Mouse (Mus musculus) E14TG2a.4 (cell line): ENCODE results near the gene Pdia3.

ENCODE experiments used
- H3K27me3 ChIP-seq: 2 replicates; pipeline ENCODE4 v1.6.1; 2014; ENCODE audit warnings: low read length, control low read depth; ENCODE audit not compliant: insufficient read depth
- H3K36me3 ChIP-seq: 2 replicates; pipeline ENCODE4 v1.6.1; 2014; ENCODE audit warnings: low read length, control low read depth; ENCODE audit not compliant: insufficient read depth
- H3K4me1 ChIP-seq: replicated peaks from 2 replicates; pipeline ENCODE4 v1.6.1; 2014; ENCODE audit warnings: low read depth, low read length, control low read depth
- H3K4me3 ChIP-seq: replicated peaks from 2 replicates; pipeline ENCODE4 v1.5.1; 2014; ENCODE audit warnings: mild to moderate bottlenecking, low read length
- H3K9me3 ChIP-seq: 2 replicates; pipeline ENCODE4 v1.6.1; 2014; ENCODE audit warnings: low read length, control low read depth
- CTCF ChIP-seq: conservative IDR thresholded peaks from 2 replicates; pipeline ENCODE4 v1.5.1; 2014; ENCODE audit warnings: low read length
- NANOG ChIP-seq: IDR thresholded peaks from 2 replicates; pipeline ENCODE4 v1.6.1; 2014; ENCODE audit warnings: borderline replicate concordance, low read length, mixed read lengths
- POU5F1 ChIP-seq: IDR thresholded peaks from 2 replicates; pipeline ENCODE4 v1.6.1; 2014; ENCODE audit warnings: low read length, borderline replicate concordance

The Pdia3 gene

DNA sequence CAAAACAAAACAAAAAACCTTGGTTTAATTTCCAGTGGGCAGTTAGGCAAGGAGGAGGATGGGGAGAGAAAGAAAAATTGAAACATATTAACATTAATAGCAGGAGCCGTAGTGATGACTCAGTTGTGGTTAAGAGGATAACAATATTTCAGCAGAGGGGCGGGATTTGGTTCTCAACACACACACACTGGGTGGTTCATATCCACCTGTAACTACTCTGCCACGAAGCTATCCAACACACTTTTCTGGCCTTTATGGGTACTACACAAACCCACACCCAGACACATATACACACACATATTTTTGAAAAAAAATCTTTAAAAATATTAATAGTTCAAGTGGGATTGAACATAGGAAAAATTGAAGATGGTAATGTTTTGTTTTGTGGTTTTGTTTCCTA lies 33.4 kb downstream of the Pdia3 start:
- H3K9me3 ChIP-seq: no peaks in the 10 kb centered on the region
- H3K4me3 ChIP-seq: no peak overlapping the region
- H3K4me1 ChIP-seq: peaks cover 68% of the 10 kb centered on the region
- TF ChIP-seq CTCF (no peak), NANOG (no peak), POU5F1 (no peak)
- no peaks in the 10 kb centered on the region for H3K27me3 ChIP-seq
- peaks cover 17% of the 10 kb centered on the region for H3K36me3 ChIP-seq

DNA sequence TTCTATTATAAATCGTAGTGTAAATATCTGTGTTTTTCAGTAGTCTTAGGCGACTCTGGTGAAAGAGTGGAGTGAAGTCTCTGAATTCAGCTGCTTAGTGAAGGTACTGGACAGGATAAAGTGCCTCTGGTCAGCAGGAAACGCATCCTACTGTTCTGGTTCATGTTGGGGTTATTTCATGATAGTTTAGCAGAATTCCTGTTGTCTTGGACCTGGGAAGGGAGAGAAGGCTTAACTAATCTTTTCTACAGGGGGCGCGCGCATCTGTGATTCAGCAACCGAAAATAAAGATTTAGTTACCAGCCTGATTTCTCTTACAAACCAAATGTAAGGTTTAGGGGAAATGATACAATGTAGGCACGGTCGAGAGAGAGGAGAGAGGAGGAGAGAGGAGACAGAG lies 34.6 kb downstream of the Pdia3 start:
- Histone ChIP-seq H3K36me3 (peaks cover 29% of the 10 kb centered on the region), H3K4me1 (peaks cover 70% of the 10 kb centered on the region), H3K27me3 (no peaks in the 10 kb centered on the region), H3K9me3 (no peaks in the 10 kb centered on the region), H3K4me3 (peak overlapping the region; percentile 81)
- TF ChIP-seq POU5F1: no peak
- no peak for TF ChIP-seq CTCF
- TF ChIP-seq NANOG: no peak

DNA sequence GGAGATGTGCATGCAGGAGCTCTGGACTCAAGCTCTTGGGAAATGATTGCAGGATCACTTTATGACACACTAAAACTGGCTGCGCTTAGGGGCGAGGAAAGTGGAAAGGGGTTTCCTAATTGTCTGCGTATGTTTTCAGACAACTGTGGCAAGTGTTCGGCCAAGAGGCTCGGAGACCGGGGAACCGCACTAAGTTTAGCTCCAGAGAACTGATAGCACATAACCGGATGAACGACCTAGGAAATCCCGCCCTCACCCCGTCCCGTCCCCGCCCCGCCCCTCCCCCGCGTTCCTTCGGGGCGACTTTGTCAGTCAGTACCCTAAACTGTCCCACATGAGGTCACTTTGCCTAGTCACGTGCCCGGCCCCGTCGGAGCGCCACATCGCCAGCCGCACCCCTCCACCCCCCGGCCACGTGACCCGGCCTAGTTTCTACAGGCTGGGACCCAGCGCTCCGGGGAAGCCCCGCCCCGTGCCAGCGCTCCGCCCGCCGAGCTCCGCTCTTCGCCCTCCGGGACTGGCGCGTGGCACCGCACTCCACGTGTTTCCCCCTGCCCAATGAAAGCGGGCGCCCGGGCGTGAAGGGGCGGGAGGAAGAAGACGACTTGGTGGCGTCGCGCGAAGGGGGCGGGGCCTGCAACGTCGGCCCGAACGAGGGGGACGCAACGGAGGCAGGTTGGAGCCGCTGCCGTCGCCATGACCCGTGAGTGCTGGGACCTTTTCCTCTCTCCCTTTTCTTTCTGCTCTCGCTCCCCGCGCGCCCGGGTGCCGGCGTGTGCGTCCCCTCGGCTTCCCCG lies 35.4 kb downstream of the Pdia3 start, which contains the start of gene Serf2:
Gene Serf2 (plus strand): TSS at position 457 of the 797 bp plus-strand sequence.
- H3K36me3 ChIP-seq: peaks cover 37% of the 10 kb centered on the region

GRCm38 (mm10) chr2:121449545-121450011 lies 36.0 kb downstream of the Pdia3 start:
- H3K9me3 ChIP-seq: no peaks in the 10 kb centered on the region
- peak overlapping the region; percentile 99 for H3K4me3 ChIP-seq
- no peak for TF ChIP-seq NANOG
- TF ChIP-seq POU5F1: no peak
- TF ChIP-seq CTCF: no peak
- H3K4me1 ChIP-seq: peaks cover 71% of the 10 kb centered on the region
- H3K27me3 ChIP-seq: no peaks in the 10 kb centered on the region
- peaks cover 43% of the 10 kb centered on the region for H3K36me3 ChIP-seq

More for the DNA sequence above, 35.4 kb downstream of the Pdia3 start, which contains the start of gene Serf2:
- H3K27me3 ChIP-seq: no peaks in the 10 kb centered on the region
- no peak for TF ChIP-seq CTCF
- no peak for TF ChIP-seq NANOG
- TF ChIP-seq POU5F1: no peak
- H3K9me3 ChIP-seq: no peaks in the 10 kb centered on the region
- peak within 1 kb of the TSS; percentile 99 for H3K4me3 ChIP-seq
- H3K4me1 ChIP-seq: peaks cover 71% of the 10 kb centered on the region

DNA sequence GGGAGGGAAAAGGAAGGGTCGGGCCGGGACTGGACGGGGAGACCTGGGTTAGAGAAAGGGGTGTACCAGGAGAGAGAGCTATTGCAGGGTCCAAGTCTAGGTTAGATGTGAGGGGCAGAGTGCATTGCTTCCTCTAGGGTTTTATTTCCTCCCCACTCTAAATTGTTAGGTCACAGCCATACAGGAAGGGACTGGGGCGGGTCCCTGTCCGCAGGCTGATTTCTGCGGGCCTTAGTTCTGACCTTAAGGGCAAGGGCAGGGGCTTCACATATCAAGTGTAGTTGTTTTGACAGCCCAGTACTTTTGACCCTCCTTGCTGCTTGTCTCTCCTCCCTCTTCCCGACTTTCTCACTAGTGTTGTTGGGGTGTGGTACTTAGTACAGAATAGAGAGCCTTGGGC lies 36.5 kb downstream of the Pdia3 start:
- Histone ChIP-seq H3K4me1 (peaks cover 67% of the 10 kb centered on the region), H3K4me3 (peak overlapping the region; percentile 99), H3K36me3 (peaks cover 48% of the 10 kb centered on the region), H3K27me3 (no peaks in the 10 kb centered on the region), H3K9me3 (no peaks in the 10 kb centered on the region)
- no peak for TF ChIP-seq NANOG
- TF ChIP-seq CTCF: no peak
- TF ChIP-seq POU5F1: no peak

- Histone ChIP-seq H3K4me3 (no peak overlapping the region; the same call in 1 of the 2 replicates), H3K9me3 (no peaks in the 10 kb centered on the region), H3K4me1 (peaks cover 68% of the 10 kb centered on the region), H3K27me3 (no peaks in the 10 kb centered on the region), H3K36me3 (peaks cover 59% of the 10 kb centered on the region)
- TF ChIP-seq POU5F1: no peak
- no peak for TF ChIP-seq NANOG
- no peak for TF ChIP-seq CTCF
Measured at GRCm38 (mm10) chr2:121452361-121452760, 38.8 kb downstream of the Pdia3 start.

DNA sequence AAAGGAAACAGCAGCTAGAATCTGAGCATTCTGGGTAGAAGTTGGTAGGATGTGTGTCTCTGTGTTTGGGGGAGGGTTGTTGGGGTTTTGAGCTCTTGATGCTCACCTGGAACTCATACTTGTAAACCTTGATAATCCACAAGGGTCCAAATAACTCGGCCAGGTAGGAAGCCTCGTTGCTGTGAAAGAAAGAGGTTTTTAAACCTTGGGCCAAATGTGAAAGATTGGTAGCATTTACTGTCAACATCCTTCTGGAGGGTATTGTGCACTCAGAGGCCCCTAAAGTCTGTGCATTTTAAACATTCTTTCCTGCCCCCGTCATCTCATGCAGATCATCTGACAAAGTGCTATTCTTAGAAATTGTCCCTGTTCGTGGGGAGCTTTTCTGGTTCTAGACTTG lies 39.4 kb downstream of the Pdia3 start, which contains the start of gene Hypk:
Gene Hypk (plus strand): TSS at position 301 of the 400 bp plus-strand sequence.
- Histone ChIP-seq H3K4me3 (no peak within 1 kb of the TSS; the same call in 1 of the 2 replicates), H3K9me3 (no peaks in the 10 kb centered on the region), H3K4me1 (peaks cover 66% of the 10 kb centered on the region), H3K27me3 (no peaks in the 10 kb centered on the region), H3K36me3 (peaks cover 61% of the 10 kb centered on the region)
- no peak for TF ChIP-seq CTCF
- no peak for TF ChIP-seq NANOG
- TF ChIP-seq POU5F1: no peak

DNA sequence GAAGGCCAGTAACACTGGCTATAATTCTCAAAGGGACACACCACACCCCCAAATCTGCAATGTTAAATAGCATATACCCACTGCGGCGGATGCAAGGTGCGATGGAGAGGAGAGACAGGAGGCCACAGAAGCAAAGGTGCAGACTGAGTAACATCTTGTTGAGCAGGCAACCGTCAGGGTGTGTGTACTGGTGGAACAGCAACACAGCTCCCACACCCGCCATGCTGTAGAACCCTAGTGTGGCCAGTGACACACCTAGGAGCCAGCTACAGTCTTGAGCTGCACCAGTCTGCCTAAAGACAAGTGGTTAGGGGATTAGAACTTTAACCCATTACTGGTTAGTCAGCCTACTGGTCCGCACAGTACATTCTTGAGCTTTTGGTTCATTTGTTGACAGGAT lies 40.3 kb downstream of the Pdia3 start:
- Histone ChIP-seq H3K36me3 (peaks cover 70% of the 10 kb centered on the region), H3K9me3 (no peaks in the 10 kb centered on the region), H3K27me3 (no peaks in the 10 kb centered on the region), H3K4me1 (peaks cover 68% of the 10 kb centered on the region), H3K4me3 (no peak overlapping the region)
- TF ChIP-seq POU5F1: no peak
